ENCODE assay signal across 8 mouse cellular contexts in genomic region chrX:157454430-157454829, GRCm38 (mm10). TPM values are rescaled to one million over a fixed set of nuclear protein-coding genes. Genes with fewer than 3 reads are reported as not detected.
DNase-seq lines count a peak whose midpoint lies in the region; ATAC-seq and TF ChIP-seq lines count a peak whose summit lies in the region.

No protein-coding gene starts in this region.

- no peaks in the 10 kb centered on the region for H3K4me1 ChIP-seq in heart, adult 2 months (ENCODE audit: control insufficient read depth, insufficient read depth, low read length)
- no peaks in the 10 kb centered on the region for H3K4me1 ChIP-seq in heart, embryonic 10.5 days

- H3K9ac ChIP-seq in heart, adult 2 months (ENCODE audit: low read depth, low read length), result no peak overlapping the region

- no peak overlapping the region for H3K4me3 ChIP-seq in heart, adult 2 months
- no peak overlapping the region for H3K4me3 ChIP-seq in heart, embryonic 10.5 days

- no peak overlapping the region for H3K27ac ChIP-seq in heart, adult 2 months
- no peak overlapping the region for H3K27ac ChIP-seq in heart, embryonic 10.5 days

- TF ChIP-seq EP300 in heart, adult 2 months (IDR thresholded peaks at IDR 0.05; ENCODE audit: insufficient read depth, low read depth, low read length), result no peak

- TF ChIP-seq CTCF in heart, adult 2 months (IDR thresholded peaks at IDR 0.05), result peak; percentile 85
- peak; percentile 70; the same call in 1 of the 2 replicates for TF ChIP-seq CTCF in brain, embryonic 14.5 days (IDR thresholded peaks at IDR 0.05; ENCODE audit: borderline replicate concordance, extremely low read depth, insufficient read depth, insufficient read length)

- H3K79me2 ChIP-seq in heart, adult 2 months (replicated peaks; ENCODE audit: control insufficient read depth, insufficient read depth, low read length), result no peaks in the 10 kb centered on the region

- intact Hi-C loops in heart, adult 2 months (cut with DNase I), result no loop called here

- ATAC-seq in megakaryocyte-erythroid progenitor cell, adult 5-6 weeks (replicated peaks; ENCODE audit: low FRiP score, low TSS enrichment, poor library complexity, severe bottlenecking), result peak; percentile 79; the same call in 1 of the 2 replicates

- H3K36me3 ChIP-seq in heart, adult 2 months (ENCODE audit: control insufficient read depth, insufficient read depth, low read length), result no peaks in the 10 kb centered on the region
- H3K36me3 ChIP-seq in heart, embryonic 10.5 days, result peaks cover 13% of the 10 kb centered on the region

- no peaks in the 10 kb centered on the region for H3K9me3 ChIP-seq in heart, embryonic 10.5 days

- no peaks in the 10 kb centered on the region for H3K27me3 ChIP-seq in heart, adult 2 months (ENCODE audit: control insufficient read depth, insufficient read depth, low read length)
- no peaks in the 10 kb centered on the region for H3K27me3 ChIP-seq in heart, embryonic 10.5 days (ENCODE audit: insufficient read depth, poor library complexity, severe bottlenecking)

- 43% methylated on average over 1 of the region's 1 CpGs for WGBS in heart, adult 2 months
- 76% methylated on average over 1 of the region's 1 CpGs for WGBS in heart, embryonic 10.5 days

- no peak for TF ChIP-seq POLR2A in heart, adult 2 months (IDR thresholded peaks at IDR 0.05; ENCODE audit: insufficient read depth, low read depth, low read length)
- no peak for TF ChIP-seq POLR2A in brain, embryonic 14.5 days (IDR thresholded peaks at IDR 0.05; ENCODE audit: borderline replicate concordance, extremely low read depth, insufficient read depth, insufficient read length, poor library complexity, severe bottlenecking)

- DNase-seq in heart, adult 2 months, result peak in 1 of 2 experiments; percentile 62
- no peak for DNase-seq in heart, embryonic 10.5 days (ENCODE audit: low spot score)
- peak; percentile 64 for DNase-seq in CD4-positive, CD25-positive, alpha-beta regulatory T cell, adult 2 months (ENCODE audit: low read depth, low spot score)
- peak; percentile 59 for DNase-seq in brain, embryonic 14.5 days (ENCODE audit: low read depth)
- DNase-seq in frontal cortex, postnatal 10 days (ENCODE audit: low spot score in 2 of 2), result peak; percentile 11 to 30
- peak; percentile 22 to 75 for DNase-seq in layer of hippocampus, postnatal 25 days (ENCODE audit: extremely low spot score in 1 of 2, low spot score in 1 of 2)
- peak; percentile 35 for DNase-seq in thymus, postnatal 0 days (ENCODE audit: low spot score)

RNA-seq across cellular contexts. Expression of gene Sms, which starts 37.7 kb away (rescaled TPM):
- total RNA-seq in heart, adult 2 months (2021), result 10 to 100 TPM; 41.4 to 56.7 TPM
- polyA plus RNA-seq in heart, adult 2 months (2012; rRNA removed), result 18.3 and 23.7 TPM in 2 replicates
- polyA plus RNA-seq in heart, embryonic 10.5 days (2016; fragmentation: Nextera tagmentation; extraction: Ambion mirVana), result 62.9 and 69.5 TPM in 2 replicates
- 108 and 115 TPM in 2 replicates for polyA plus RNA-seq in brain, embryonic 14.5 days (2012; rRNA removed)
- 100 to 1,000 TPM in 1 of 2 experiments, 10 to 100 TPM in 1; 82.0 to 102 TPM for total RNA-seq in layer of hippocampus, postnatal 25 days (2021)
- total RNA-seq in megakaryocyte-erythroid progenitor cell, adult 5-6 weeks (2014; fragmentation: Nextera tagmentation), result 41.1 and 47.1 TPM in 2 replicates
- total RNA-seq in megakaryocyte-erythroid progenitor cell, adult 5-6 weeks (2017), result 73.1 and 98.1 TPM in 2 replicates
- 90.7 and 92.6 TPM in 2 replicates for polyA plus RNA-seq in thymus, postnatal 0 days (2015; fragmentation: Nextera tagmentation; extraction: Ambion mirVana)

RNA-seq across cellular contexts. Expression of gene Phex, which starts 39.3 kb away (rescaled TPM):
- under 1 TPM in 1 of 2 experiments, not detected in 1; 0.05 TPM for total RNA-seq in heart, adult 2 months (2021)
- 0.04 and 0.06 TPM in 2 replicates for polyA plus RNA-seq in heart, adult 2 months (2012; rRNA removed)
- polyA plus RNA-seq in heart, embryonic 10.5 days (2016; fragmentation: Nextera tagmentation; extraction: Ambion mirVana), result 0.14 and 0.18 TPM in 2 replicates
- 0.33 and 0.82 TPM in 2 replicates for polyA plus RNA-seq in brain, embryonic 14.5 days (2012; rRNA removed)
- total RNA-seq in layer of hippocampus, postnatal 25 days (2021), result under 1 TPM; 0.14 to 0.37 TPM
- 0.35 and 0.92 TPM in 2 replicates for total RNA-seq in megakaryocyte-erythroid progenitor cell, adult 5-6 weeks (2014; fragmentation: Nextera tagmentation)
- not detected in 2 replicates for total RNA-seq in megakaryocyte-erythroid progenitor cell, adult 5-6 weeks (2017)
- polyA plus RNA-seq in thymus, postnatal 0 days (2015; fragmentation: Nextera tagmentation; extraction: Ambion mirVana), result 0.12 and 0.21 TPM in 2 replicates
